Mouse (Mus musculus): ENCODE measurements around the gene Tmem50a.

Tmem50a gene

GRCm38 (mm10) chr4:134879410-134879981 is 35.3 kb downstream of the Tmem50a start:
- DNase-seq (ENCODE audit: low read depth) = peak; percentile 83

GRCm38 (mm10) chr4:134876171-134876570 is 38.7 kb downstream of the Tmem50a start:
- no peak for DNase-seq (ENCODE audit: low read depth)

GRCm38 (mm10) chr4:134871950-134872349 is 42.9 kb downstream of the Tmem50a start:
- no peak for DNase-seq (ENCODE audit: low read depth)

GRCm38 (mm10) chr4:134871477-134871876 is 43.3 kb downstream of the Tmem50a start:
- no peak for DNase-seq (ENCODE audit: low read depth)

- DNase-seq (ENCODE audit: low read depth) = no peak
Observed at GRCm38 (mm10) chr4:134869815-134870375, 44.9 kb downstream of the Tmem50a start.

GRCm38 (mm10) chr4:134869068-134869730 is 45.6 kb downstream of the Tmem50a start:
- DNase-seq (ENCODE audit: low read depth) = no peak

- DNase-seq (ENCODE audit: low read depth) = no peak
Observed at GRCm38 (mm10) chr4:134868490-134868889, 46.3 kb downstream of the Tmem50a start.

- no peak for DNase-seq (ENCODE audit: low read depth)
Observed at GRCm38 (mm10) chr4:134868065-134868464, 46.8 kb downstream of the Tmem50a start.

- no peak for DNase-seq (ENCODE audit: low read depth)
Observed at GRCm38 (mm10) chr4:134867661-134868060, 47.2 kb downstream of the Tmem50a start.

- no peak for DNase-seq (ENCODE audit: low read depth)
Observed at GRCm38 (mm10) chr4:134867213-134867612, 47.6 kb downstream of the Tmem50a start.

- no peak for DNase-seq (ENCODE audit: low read depth)
Observed at GRCm38 (mm10) chr4:134865789-134866188, 49.0 kb downstream of the Tmem50a start.

- no peak for DNase-seq (ENCODE audit: low read depth)
Observed at GRCm38 (mm10) chr4:134865340-134865739, 49.5 kb downstream of the Tmem50a start.

GRCm38 (mm10) chr4:134863937-134864729 is 50.7 kb downstream of the Tmem50a start, which contains the start of gene Rhd:
Gene Rhd (plus strand): TSS chr4:134864536.
- DNase-seq (ENCODE audit: low read depth) = no peak

- no peak for DNase-seq (ENCODE audit: low read depth)
Observed at GRCm38 (mm10) chr4:134862996-134863395, 51.8 kb downstream of the Tmem50a start.

- DNase-seq (ENCODE audit: low read depth) = no peak
Observed at GRCm38 (mm10) chr4:134861884-134862283, 52.9 kb downstream of the Tmem50a start.

GRCm38 (mm10) chr4:134858494-134858893 is 56.3 kb downstream of the Tmem50a start:
- DNase-seq (ENCODE audit: low read depth) = no peak

- DNase-seq (ENCODE audit: low read depth) = no peak
Observed at GRCm38 (mm10) chr4:134856501-134856900, 58.3 kb downstream of the Tmem50a start.

GRCm38 (mm10) chr4:134856056-134856455 is 58.8 kb downstream of the Tmem50a start:
- DNase-seq (ENCODE audit: low read depth) = no peak

- no peak for DNase-seq (ENCODE audit: low read depth)
Observed at GRCm38 (mm10) chr4:134855371-134855770, 59.5 kb downstream of the Tmem50a start.

GRCm38 (mm10) chr4:134853637-134854485 is 61.0 kb downstream of the Tmem50a start:
- peak; percentile 97 for DNase-seq (ENCODE audit: low read depth)

- DNase-seq (ENCODE audit: low read depth) = peak; percentile 99
Observed at GRCm38 (mm10) chr4:134853259-134853636, 61.6 kb downstream of the Tmem50a start, which contains the start of gene Maco1. Gene Maco1 (minus strand): TSS chr4:134853345.
